Mouse (Mus musculus) neural tube, embryonic 11.5 days (tissue): ENCODE data around the gene Rasgrp1. TPM values are rescaled to one million over a fixed set of nuclear protein-coding genes. Genes with fewer than 3 reads are reported as not detected.

Experiments
- ATAC-seq: fragments of 200-750 bp; cut with Nextera tagmentation; 2 replicates; pipeline ENCODE4 v1.8.0; 2017; ENCODE audit warnings: moderate number of reproducible peaks, mild to moderate bottlenecking, moderate TSS enrichment, moderate library complexity; ENCODE audit not compliant: insufficient read depth, low FRiP score, low TSS enrichment
- DNase-seq: peaks from one replicate; pipeline ENCODE4 v3.0.0-alpha.2; 2015; ENCODE audit warnings: low spot score
- H3K27ac ChIP-seq: fragments of 300-500 bp; sonication (generic); 2 replicates; pipeline ENCODE4 v1.5.1; 2014; ENCODE audit warnings: low read depth, mild to moderate bottlenecking, low read length
- H3K27me3 ChIP-seq: fragments of 300-500 bp; sonication (generic); 2 replicates; pipeline ENCODE4 v1.6.1; 2014; ENCODE audit warnings: mild to moderate bottlenecking, low read length, mixed read lengths; ENCODE audit not compliant: control insufficient read depth, insufficient read depth
- H3K36me3 ChIP-seq: fragments of 300-500 bp; sonication (generic); 2 replicates; pipeline ENCODE4 v1.6.1; 2014; ENCODE audit warnings: mild to moderate bottlenecking, low read length, moderate library complexity, mixed read lengths; ENCODE audit not compliant: control insufficient read depth, insufficient read depth
- H3K4me1 ChIP-seq: fragments of 300-500 bp; sonication (generic); 2 replicates; pipeline ENCODE4 v1.6.1; 2014; ENCODE audit warnings: low read length, mixed read lengths; ENCODE audit not compliant: control insufficient read depth, insufficient read depth
- H3K4me2 ChIP-seq: fragments of 300-500 bp; sonication (generic); 2 replicates; pipeline ENCODE4 v1.6.1; 2014; ENCODE audit warnings: low read depth, mild to moderate bottlenecking, moderate library complexity
- H3K4me3 ChIP-seq: fragments of 300-500 bp; sonication (generic); 2 replicates; pipeline ENCODE4 v1.5.1; 2014; ENCODE audit warnings: low read depth, low read length
- H3K9ac ChIP-seq: fragments of 300-500 bp; sonication (generic); 2 replicates; pipeline ENCODE4 v1.6.1; 2014; ENCODE audit warnings: mild to moderate bottlenecking, low read length
- H3K9me3 ChIP-seq: fragments of 300-500 bp; sonication (generic); 2 replicates; pipeline ENCODE4 v1.6.1; 2016; ENCODE audit warnings: low read length; ENCODE audit not compliant: control insufficient read depth
- WGBS: fragments of 180-500 bp; shearing (Covaris S2); extraction: QIAGEN DNeasy Blood & Tissue Kit; methylation state at CpG from one replicate; pipeline ENCODE4 v1.1.7; 2014; 5-methylcytosine and 5-hydroxymethylcytosine counted together
- polyA plus RNA-seq: library from polyadenylated mRNA; unstranded; fragments of >200 nt; fragmentation: Nextera tagmentation; extraction: Ambion mirVana; gene quantifications from 2 replicates; pipeline ENCODE4 v1.2.1, GENCODE M21; 2014

Rasgrp1 gene
- polyA plus RNA-seq, 1 experiment from 2014 or later, result 0.17 TPM

- Histone ChIP-seq H3K27ac (no peak overlapping the region), H3K27me3 (no peaks in the 10 kb centered on the region), H3K9me3 (no peaks in the 10 kb centered on the region), H3K4me3 (no peak overlapping the region), H3K4me1 (no peaks in the 10 kb centered on the region), H3K4me2 (no peak overlapping the region), H3K9ac (no peak overlapping the region), H3K36me3 (no peaks in the 10 kb centered on the region)
- 92% methylated on average over 1 of the region's 1 CpGs for WGBS
- ATAC-seq (no peak), DNase-seq (no peak)
Observed at GRCm38 (mm10) chr2:117371706-117372105, 28.9 kb upstream of the Rasgrp1 start.

GRCm38 (mm10) chr2:117366478-117366877 is 23.7 kb upstream of the Rasgrp1 start:
- DNase-seq, result no peak

GRCm38 (mm10) chr2:117364056-117364455 is 21.3 kb upstream of the Rasgrp1 start:
- Histone ChIP-seq H3K4me3 (no peak overlapping the region), H3K27me3 (no peaks in the 10 kb centered on the region), H3K9ac (no peak overlapping the region), H3K27ac (no peak overlapping the region), H3K36me3 (no peaks in the 10 kb centered on the region), H3K4me2 (no peak overlapping the region), H3K9me3 (no peaks in the 10 kb centered on the region), H3K4me1 (no peaks in the 10 kb centered on the region)
- 93% methylated on average over 2 of the region's 2 CpGs for WGBS
- ATAC-seq (no peak), DNase-seq (no peak)

More at GRCm38 (mm10) chr2:117366478-117366877, 23.7 kb upstream of the Rasgrp1 start:
- ATAC-seq, result no peak
- no peaks in the 10 kb centered on the region for H3K4me1 ChIP-seq
- H3K36me3 ChIP-seq, result no peaks in the 10 kb centered on the region
- no peak overlapping the region for H3K27ac ChIP-seq
- no peak overlapping the region for H3K4me3 ChIP-seq
- no peaks in the 10 kb centered on the region for H3K27me3 ChIP-seq
- H3K9ac ChIP-seq, result no peak overlapping the region
- WGBS, result 73% methylated on average over 3 of the region's 3 CpGs
- no peak overlapping the region for H3K4me2 ChIP-seq
- H3K9me3 ChIP-seq, result no peaks in the 10 kb centered on the region

- no peak for DNase-seq
- Histone ChIP-seq H3K27me3 (no peaks in the 10 kb centered on the region), H3K9me3 (no peaks in the 10 kb centered on the region), H3K36me3 (no peaks in the 10 kb centered on the region), H3K27ac (no peak overlapping the region), H3K4me1 (no peaks in the 10 kb centered on the region), H3K4me2 (no peak overlapping the region), H3K4me3 (no peak overlapping the region), H3K9ac (no peak overlapping the region)
- ATAC-seq, result no peak
Observed at GRCm38 (mm10) chr2:117357939-117358338, 15.1 kb upstream of the Rasgrp1 start.

- Histone ChIP-seq H3K4me1 (no peaks in the 10 kb centered on the region), H3K27ac (no peak overlapping the region), H3K36me3 (no peaks in the 10 kb centered on the region), H3K4me3 (no peak overlapping the region), H3K27me3 (no peaks in the 10 kb centered on the region), H3K4me2 (no peak overlapping the region), H3K9me3 (no peaks in the 10 kb centered on the region), H3K9ac (no peak overlapping the region)
- DNase-seq (no peak), ATAC-seq (no peak)
- 81% methylated on average over 9 of the region's 9 CpGs for WGBS
Observed at GRCm38 (mm10) chr2:117352305-117353123, 9.7 kb upstream of the Rasgrp1 start.

GRCm38 (mm10) chr2:117350138-117350537 is 7.3 kb upstream of the Rasgrp1 start:
- no peak overlapping the region for H3K9ac ChIP-seq
- ATAC-seq (no peak), DNase-seq (no peak)
- H3K4me2 ChIP-seq, result no peak overlapping the region
- H3K27me3 ChIP-seq, result no peaks in the 10 kb centered on the region
- H3K9me3 ChIP-seq, result no peaks in the 10 kb centered on the region
- H3K36me3 ChIP-seq, result no peaks in the 10 kb centered on the region
- H3K4me3 ChIP-seq, result no peak overlapping the region
- 54% methylated on average over 6 of the region's 6 CpGs for WGBS
- no peaks in the 10 kb centered on the region for H3K4me1 ChIP-seq
- no peak overlapping the region for H3K27ac ChIP-seq

GRCm38 (mm10) chr2:117343240-117343624 is 431 bp upstream of the Rasgrp1 start:
- Histone ChIP-seq H3K4me3 (no peak overlapping the region), H3K4me1 (no peaks in the 10 kb centered on the region), H3K27ac (no peak overlapping the region), H3K36me3 (no peaks in the 10 kb centered on the region), H3K27me3 (peaks cover 17% of the 10 kb centered on the region), H3K9me3 (no peaks in the 10 kb centered on the region), H3K9ac (no peak overlapping the region), H3K4me2 (peak overlapping the region; percentile 94)
- DNase-seq (no peak), ATAC-seq (no peak; the same call in 1 of the 2 replicates)
- WGBS, result 36% methylated on average over 7 of the region's 7 CpGs

- WGBS, result 0% methylated on average over 19 of the region's 19 CpGs
- no peaks in the 10 kb centered on the region for H3K9me3 ChIP-seq
Observed at GRCm38 (mm10) chr2:117342090-117342546, 683 bp downstream of the Rasgrp1 start.

GRCm38 (mm10) chr2:117338501-117338900 is 4.3 kb downstream of the Rasgrp1 start:
- H3K36me3 ChIP-seq, result no peaks in the 10 kb centered on the region
- H3K27ac ChIP-seq, result no peak overlapping the region
- ATAC-seq (no peak), DNase-seq (no peak)
- no peak overlapping the region for H3K4me2 ChIP-seq
- peaks cover 16% of the 10 kb centered on the region for H3K27me3 ChIP-seq
- 62% methylated on average over 3 of the region's 3 CpGs for WGBS
- H3K4me3 ChIP-seq, result no peak overlapping the region
- no peaks in the 10 kb centered on the region for H3K4me1 ChIP-seq
- no peaks in the 10 kb centered on the region for H3K9me3 ChIP-seq
- no peak overlapping the region for H3K9ac ChIP-seq

More at GRCm38 (mm10) chr2:117342090-117342546, 683 bp downstream of the Rasgrp1 start:
- DNase-seq (peak; percentile 81), ATAC-seq (peak; percentile 63)
- H3K9ac ChIP-seq, result peak overlapping the region; percentile 47
- H3K36me3 ChIP-seq, result no peaks in the 10 kb centered on the region
- H3K4me3 ChIP-seq, result peak overlapping the region; percentile 57
- H3K27me3 ChIP-seq, result peaks cover 17% of the 10 kb centered on the region
- peak overlapping the region; percentile 94 for H3K4me2 ChIP-seq
- H3K4me1 ChIP-seq, result no peaks in the 10 kb centered on the region
- no peak overlapping the region for H3K27ac ChIP-seq
